Mouse (Mus musculus) brain, embryonic 14.5 days (tissue): ENCODE results near the gene Sel1l3.

ENCODE experiments used
- CTCF ChIP-seq: fragments of 200-500 bp; IDR thresholded peaks from 2 replicates; pipeline ENCODE4 v1.5.1; 2012; ENCODE audit warnings: inconsistent platforms, mild to moderate bottlenecking, moderate library complexity, borderline replicate concordance; ENCODE audit not compliant: insufficient read depth, insufficient read length; ENCODE audit errors: extremely low read depth
- POLR2A ChIP-seq: fragments of 200-500 bp; IDR thresholded peaks from 2 replicates; pipeline ENCODE4 v1.6.1; 2012; ENCODE audit warnings: mild to moderate bottlenecking, inconsistent platforms, borderline replicate concordance; ENCODE audit not compliant: poor library complexity, insufficient read depth, insufficient read length, severe bottlenecking; ENCODE audit errors: extremely low read depth

- TF ChIP-seq CTCF (no peak), POLR2A (no peak)
Observed at GRCm38 (mm10) chr5:53202748-53203147, 11.0 kb downstream of the Sel1l3 start.
